Mouse (Mus musculus): ENCODE data around the gene D3Ertd254e. TPM values are rescaled to one million over a fixed set of nuclear protein-coding genes. Genes with fewer than 3 reads are reported as not detected.
"Not testable (repeated sequence)": the region's sequence is repeated elsewhere in the genome, so short reads cannot be mapped to it uniquely, and the experiment has no call there.

The D3Ertd254e gene
- polyA plus RNA-seq (2016; fragmentation: Nextera tagmentation; extraction: Ambion mirVana) = 9.5 and 10.2 TPM in 2 replicates

DNA sequence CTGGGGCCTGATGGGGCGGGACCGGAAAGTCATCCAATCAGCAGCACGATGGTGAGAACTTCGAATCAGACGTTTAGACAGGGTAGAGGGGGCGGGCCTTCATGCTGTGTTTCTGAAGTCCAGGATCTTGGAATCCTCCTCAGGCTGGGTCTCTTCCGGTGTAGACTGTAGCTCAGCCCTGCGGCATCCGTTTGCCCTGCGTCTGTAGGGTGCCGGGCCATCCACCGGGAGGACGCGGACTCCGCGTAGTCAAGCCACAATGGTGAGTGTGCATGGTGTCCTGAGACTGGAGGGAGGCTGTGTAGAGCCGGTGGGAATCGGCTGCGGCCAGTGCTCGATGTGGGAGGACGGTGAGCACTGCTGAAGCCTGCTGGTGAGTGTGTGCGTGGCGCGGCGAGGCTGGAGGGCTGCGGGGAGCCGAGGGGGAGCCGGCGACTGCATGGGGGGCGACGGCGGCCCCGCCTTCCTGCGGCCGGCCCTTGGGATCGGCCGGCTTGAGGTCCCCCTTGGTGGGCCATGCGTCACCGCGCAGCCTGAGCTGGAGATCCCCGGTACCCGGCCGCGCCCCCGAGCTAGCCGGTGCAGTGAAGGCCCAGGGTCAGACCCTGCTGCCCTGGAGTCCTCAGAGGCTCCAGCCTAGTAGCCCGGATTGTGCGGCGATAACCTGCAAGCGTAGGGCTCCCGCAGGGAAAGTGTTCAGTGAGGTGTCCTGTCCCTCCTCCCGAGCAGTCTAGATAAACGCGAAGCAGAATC lies at the start of gene D3Ertd254e:
TSS of gene D3Ertd254e (plus strand) at position 84 of the 753 bp plus-strand sequence.
- ATAC-seq (ENCODE audit: insufficient number of reproducible peaks, insufficient read depth, low FRiP score, low TSS enrichment) = peak; percentile 99
- WGBS = under 1% methylated on average over 53 of the region's 54 CpGs
- peak within 1 kb of the TSS; percentile 89 for H3K9ac ChIP-seq

DNA sequence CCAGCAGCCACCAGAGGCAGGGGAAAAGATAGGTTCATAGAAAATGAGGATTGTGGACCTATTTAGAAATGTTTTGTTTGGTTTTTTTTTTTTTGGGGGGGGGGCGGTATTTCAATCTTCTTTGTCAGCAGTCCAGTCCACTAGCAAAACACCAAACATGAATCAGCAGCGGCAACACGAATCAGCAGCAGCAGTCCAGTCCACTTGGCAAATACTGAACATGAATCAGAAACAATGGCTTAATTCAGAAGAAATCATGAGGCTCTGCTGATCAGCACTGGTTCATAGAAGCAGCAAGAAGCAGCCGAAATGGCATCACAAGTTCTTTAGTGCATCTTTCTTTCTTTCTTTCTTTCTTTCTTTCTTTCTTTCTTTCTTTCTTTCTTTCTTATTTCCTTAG lies 34.7 kb upstream of the D3Ertd254e start:
- no peak overlapping the region for H3K9ac ChIP-seq
- no peak overlapping the region for H3K27ac ChIP-seq
- H3K4me1 ChIP-seq = no peaks in the 10 kb centered on the region
- no peaks in the 10 kb centered on the region for H3K27me3 ChIP-seq
- no peak for ATAC-seq (ENCODE audit: insufficient number of reproducible peaks, insufficient read depth, low FRiP score, low TSS enrichment)
- H3K4me2 ChIP-seq (replicated peaks) = no peak overlapping the region
- 88% methylated on average over 4 of the region's 4 CpGs for WGBS
- no peak overlapping the region for H3K4me3 ChIP-seq
- H3K36me3 ChIP-seq = no peaks in the 10 kb centered on the region
- no peaks in the 10 kb centered on the region for H3K9me3 ChIP-seq

More for the DNA sequence above, at the start of gene D3Ertd254e:
- peak within 1 kb of the TSS; percentile 66 for H3K4me2 ChIP-seq (replicated peaks)
- H3K36me3 ChIP-seq = no peaks in the 10 kb centered on the region
- H3K27ac ChIP-seq = peak within 1 kb of the TSS; percentile 90
- H3K27me3 ChIP-seq = no peaks in the 10 kb centered on the region
- peak within 1 kb of the TSS; percentile 85 for H3K4me3 ChIP-seq
- no peaks in the 10 kb centered on the region for H3K9me3 ChIP-seq
- peaks cover 17% of the 10 kb centered on the region for H3K4me1 ChIP-seq

DNA sequence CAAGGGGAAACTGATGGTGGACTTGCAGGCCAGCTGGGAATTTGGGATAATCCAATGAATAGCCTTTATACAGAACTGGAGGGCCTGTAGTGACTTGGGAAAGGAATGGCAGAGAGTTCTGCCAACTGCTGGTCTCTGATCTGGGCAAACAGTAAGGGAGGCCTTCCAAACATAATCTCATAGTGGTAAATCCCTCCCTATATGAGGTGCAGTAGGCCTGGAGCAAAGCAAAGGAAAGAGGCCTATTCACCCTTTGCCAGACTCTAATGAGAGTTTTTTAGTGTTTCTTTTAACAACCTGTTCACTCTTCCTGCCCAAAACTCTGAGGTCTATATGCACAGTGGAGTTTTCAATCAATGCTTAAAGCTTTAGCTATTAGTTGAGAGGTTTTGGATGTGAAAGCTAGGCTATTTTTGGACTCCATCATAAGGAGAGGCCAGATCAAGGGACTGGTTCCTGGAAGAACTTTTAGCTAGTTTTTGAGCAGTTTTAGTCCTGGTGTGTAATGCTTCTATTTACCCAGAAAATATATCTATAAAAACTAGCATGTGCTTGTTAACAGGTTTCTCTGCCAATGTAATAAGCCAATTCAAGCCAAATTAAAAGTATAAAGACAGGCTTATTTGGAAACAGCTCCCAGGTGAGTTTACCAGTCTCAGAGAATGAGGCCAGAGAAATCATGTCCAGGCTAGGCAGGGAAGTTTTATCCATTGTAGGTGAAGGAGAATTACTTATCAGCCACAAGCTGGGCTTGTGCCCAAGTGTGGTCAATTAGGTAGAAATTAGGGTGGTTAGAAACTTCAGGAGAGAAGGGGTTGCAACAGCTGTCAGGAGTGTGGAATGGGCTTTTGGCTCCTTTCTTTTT lies 30.9 kb upstream of the D3Ertd254e start:
- no peak overlapping the region for H3K27ac ChIP-seq
- no peak for ATAC-seq (ENCODE audit: insufficient number of reproducible peaks, insufficient read depth, low FRiP score, low TSS enrichment)
- no peak overlapping the region for H3K9ac ChIP-seq
- H3K4me3 ChIP-seq = no peak overlapping the region
- no peaks in the 10 kb centered on the region for H3K9me3 ChIP-seq
- H3K27me3 ChIP-seq = no peaks in the 10 kb centered on the region
- no peaks in the 10 kb centered on the region for H3K4me1 ChIP-seq
- no peaks in the 10 kb centered on the region for H3K36me3 ChIP-seq
- no peak overlapping the region for H3K4me2 ChIP-seq (replicated peaks)

DNA sequence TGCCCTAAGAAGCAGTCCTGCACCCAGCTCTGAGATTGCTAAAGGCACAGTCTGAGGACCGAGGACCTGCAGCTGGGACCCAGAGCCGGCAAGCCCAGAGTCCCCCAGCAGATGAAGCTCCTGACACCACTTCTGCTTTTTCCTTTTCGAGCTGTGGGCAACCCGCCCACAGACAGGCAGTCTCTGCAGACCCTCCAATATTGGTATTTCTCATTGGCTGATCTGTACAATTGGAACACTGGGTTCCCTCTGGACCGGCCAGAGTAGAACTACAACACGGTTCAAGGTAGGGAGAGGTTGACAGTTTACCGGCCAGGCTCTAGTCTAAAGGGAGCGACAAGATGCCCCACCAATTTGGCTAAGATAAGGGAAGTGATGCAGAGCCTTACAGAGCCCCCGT lies 24.6 kb upstream of the D3Ertd254e start:
- H3K27me3 ChIP-seq; H3K36me3 ChIP-seq; H3K9me3 ChIP-seq; H3K27ac ChIP-seq; H3K9ac ChIP-seq; H3K4me3 ChIP-seq; H3K4me1 ChIP-seq; ATAC-seq (ENCODE audit: insufficient number of reproducible peaks, insufficient read depth, low FRiP score, low TSS enrichment); H3K4me2 ChIP-seq (replicated peaks): not testable (repeated sequence)
- 94% methylated on average over 9 of the region's 9 CpGs for WGBS

DNA sequence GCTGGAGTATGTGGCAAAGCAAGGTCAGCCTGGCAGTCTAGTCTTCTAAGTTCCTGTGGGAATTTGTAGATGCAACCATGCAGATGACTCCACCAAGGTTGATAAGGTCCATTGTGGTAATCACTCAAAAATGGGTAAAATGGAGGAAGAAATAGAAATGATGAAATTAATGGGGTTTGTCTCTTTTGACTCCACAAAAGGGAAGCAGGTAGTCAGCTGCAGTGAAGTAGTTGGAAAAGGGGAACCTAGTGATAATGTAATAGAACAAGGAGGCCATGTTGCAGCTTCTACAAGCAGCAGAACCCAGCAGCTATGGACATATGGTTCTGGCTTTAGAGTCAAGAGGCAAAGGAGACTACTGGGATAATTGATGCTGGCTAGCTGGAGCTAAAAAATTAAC lies 14.7 kb upstream of the D3Ertd254e start:
- H3K4me3 ChIP-seq = no peak overlapping the region
- H3K27me3 ChIP-seq = no peaks in the 10 kb centered on the region
- no peak overlapping the region for H3K9ac ChIP-seq
- H3K4me1 ChIP-seq = no peaks in the 10 kb centered on the region
- H3K27ac ChIP-seq = no peak overlapping the region
- no peak overlapping the region for H3K4me2 ChIP-seq (replicated peaks)
- no peaks in the 10 kb centered on the region for H3K9me3 ChIP-seq
- no peaks in the 10 kb centered on the region for H3K36me3 ChIP-seq
- ATAC-seq (ENCODE audit: insufficient number of reproducible peaks, insufficient read depth, low FRiP score, low TSS enrichment) = no peak

DNA sequence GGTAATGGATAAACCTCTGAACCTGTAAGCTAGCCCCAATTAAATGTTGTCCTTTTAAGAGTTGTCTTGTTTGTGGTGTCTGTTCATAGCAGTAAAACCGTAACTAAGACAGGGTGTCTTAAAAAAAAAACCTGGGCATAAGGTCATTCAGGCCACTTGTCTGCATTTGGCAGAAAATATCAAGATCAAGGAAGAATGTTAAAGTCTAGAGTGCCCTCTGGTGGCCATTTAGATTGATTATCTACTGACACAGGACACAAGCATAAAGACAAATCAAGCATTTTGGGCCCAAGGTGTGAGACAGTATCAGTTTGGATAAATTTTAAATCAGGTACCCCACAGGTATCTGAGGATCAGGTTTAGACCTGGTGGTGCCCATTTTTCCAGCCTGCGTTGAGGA lies 13.3 kb upstream of the D3Ertd254e start:
- no peaks in the 10 kb centered on the region for H3K27me3 ChIP-seq
- H3K9me3 ChIP-seq = no peaks in the 10 kb centered on the region
- no peaks in the 10 kb centered on the region for H3K4me1 ChIP-seq
- no peak overlapping the region for H3K9ac ChIP-seq
- WGBS = 51% methylated on average over 2 of the region's 2 CpGs
- no peak overlapping the region for H3K4me3 ChIP-seq
- no peaks in the 10 kb centered on the region for H3K36me3 ChIP-seq
- no peak overlapping the region for H3K4me2 ChIP-seq (replicated peaks)
- ATAC-seq (ENCODE audit: insufficient number of reproducible peaks, insufficient read depth, low FRiP score, low TSS enrichment) = no peak
- no peak overlapping the region for H3K27ac ChIP-seq

DNA sequence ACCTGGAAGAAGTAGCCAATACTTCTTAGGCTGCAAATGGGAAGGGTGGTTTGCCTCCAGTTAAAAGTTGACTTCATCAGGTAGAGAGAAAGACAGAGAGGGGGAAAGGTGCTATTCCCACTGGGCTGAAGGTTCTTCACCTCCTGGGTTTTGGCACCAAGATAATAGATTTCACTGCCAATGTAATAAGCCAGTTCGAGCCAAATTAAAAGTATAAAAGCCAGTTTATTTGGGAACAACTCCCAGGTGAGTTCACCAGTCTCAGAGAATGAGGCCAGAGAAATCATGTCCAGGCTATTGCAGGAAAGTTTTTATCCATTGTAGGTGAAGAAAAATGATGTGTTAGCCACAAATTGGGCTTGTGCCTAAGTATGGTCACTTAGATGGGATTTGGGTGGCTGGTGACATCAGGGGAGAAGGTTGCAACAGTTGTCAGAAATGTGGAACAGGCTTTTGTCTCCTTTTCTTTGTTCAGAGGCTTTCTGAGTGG lies 12.6 kb upstream of the D3Ertd254e start:
- H3K36me3 ChIP-seq = no peaks in the 10 kb centered on the region
- H3K4me2 ChIP-seq (replicated peaks) = no peak overlapping the region
- no peaks in the 10 kb centered on the region for H3K4me1 ChIP-seq
- ATAC-seq (ENCODE audit: insufficient number of reproducible peaks, insufficient read depth, low FRiP score, low TSS enrichment) = no peak
- no peak overlapping the region for H3K27ac ChIP-seq
- H3K9me3 ChIP-seq = no peaks in the 10 kb centered on the region
- no peaks in the 10 kb centered on the region for H3K27me3 ChIP-seq
- no peak overlapping the region for H3K9ac ChIP-seq
- 78% methylated on average over 1 of the region's 1 CpGs for WGBS
- H3K4me3 ChIP-seq = no peak overlapping the region

DNA sequence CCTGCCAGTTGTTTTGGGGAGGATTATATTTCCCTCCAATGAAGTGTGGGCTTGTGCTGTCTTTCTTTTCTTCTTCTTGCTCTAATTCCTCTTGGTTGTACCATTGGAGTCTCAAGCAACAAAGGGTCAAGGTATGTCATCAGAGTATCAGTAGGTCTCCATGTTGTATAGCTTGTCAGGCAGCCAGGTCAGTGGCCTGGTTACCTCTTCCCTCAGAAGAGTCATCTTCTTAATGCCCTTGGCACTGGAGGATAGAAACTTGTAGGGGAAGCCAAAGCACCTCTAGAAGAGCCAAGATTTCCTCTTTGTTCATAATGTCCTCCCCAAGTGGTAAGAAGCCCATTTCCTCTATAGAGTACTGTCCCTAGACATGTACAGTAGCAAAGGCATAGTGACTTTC lies 11.8 kb upstream of the D3Ertd254e start:
- H3K27ac ChIP-seq = no peak overlapping the region
- no peak overlapping the region for H3K4me2 ChIP-seq (replicated peaks)
- no peaks in the 10 kb centered on the region for H3K9me3 ChIP-seq
- H3K4me3 ChIP-seq = no peak overlapping the region
- no peaks in the 10 kb centered on the region for H3K36me3 ChIP-seq
- ATAC-seq (ENCODE audit: insufficient number of reproducible peaks, insufficient read depth, low FRiP score, low TSS enrichment) = no peak
- H3K27me3 ChIP-seq = no peaks in the 10 kb centered on the region
- H3K9ac ChIP-seq = no peak overlapping the region
- H3K4me1 ChIP-seq = no peaks in the 10 kb centered on the region

DNA sequence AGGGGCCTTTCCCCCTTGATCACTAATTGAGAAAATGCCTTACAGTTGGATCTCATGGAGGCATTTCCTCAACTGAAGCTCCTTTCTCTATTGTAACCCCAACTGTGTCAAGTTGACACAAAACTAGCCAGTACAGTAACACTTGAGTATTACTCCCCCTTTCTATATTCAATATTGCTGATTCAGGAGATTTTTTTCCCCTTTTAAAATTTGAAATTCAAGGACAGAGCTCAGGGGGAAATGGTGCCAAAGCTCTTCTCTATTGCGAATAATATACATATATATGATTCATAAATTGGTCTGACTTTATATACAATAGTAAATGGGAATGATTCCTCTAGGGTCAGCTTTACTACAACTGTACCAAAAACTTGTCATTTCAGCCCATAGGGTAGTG lies 282 bp upstream of the D3Ertd254e start:
- H3K4me2 ChIP-seq (replicated peaks) = peak overlapping the region; percentile 18
- H3K36me3 ChIP-seq = no peaks in the 10 kb centered on the region
- no peaks in the 10 kb centered on the region for H3K27me3 ChIP-seq
- H3K9ac ChIP-seq = no peak overlapping the region
- no peak for ATAC-seq (ENCODE audit: insufficient number of reproducible peaks, insufficient read depth, low FRiP score, low TSS enrichment)
- no peak overlapping the region for H3K27ac ChIP-seq
- WGBS = 8% methylated on average over 1 of the region's 1 CpGs
- H3K9me3 ChIP-seq = no peaks in the 10 kb centered on the region
- H3K4me3 ChIP-seq = peak overlapping the region; percentile 85
- peaks cover 17% of the 10 kb centered on the region for H3K4me1 ChIP-seq

DNA sequence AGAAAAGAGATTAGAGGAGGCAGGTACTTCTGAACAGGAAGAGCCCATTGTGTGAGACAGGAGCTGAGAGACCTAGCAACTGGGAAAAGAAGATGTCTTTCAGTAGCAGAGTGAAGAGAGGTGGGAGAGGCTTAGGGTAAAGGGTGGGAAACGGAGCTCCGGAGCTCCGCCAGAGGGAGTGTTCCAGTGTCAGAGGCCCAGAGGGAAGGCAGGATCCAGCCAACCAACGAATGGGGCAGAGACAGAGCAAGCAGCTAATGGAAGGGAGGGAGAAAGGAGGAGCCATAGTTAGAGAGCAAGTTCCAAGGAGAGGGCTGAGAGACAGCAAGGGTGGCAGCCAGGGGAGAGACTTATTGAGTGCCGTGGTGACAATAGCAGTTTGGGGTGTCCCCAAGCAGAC lies 4.5 kb downstream of the D3Ertd254e start:
- peaks cover 11% of the 10 kb centered on the region for H3K36me3 ChIP-seq
- ATAC-seq (ENCODE audit: insufficient number of reproducible peaks, insufficient read depth, low FRiP score, low TSS enrichment) = no peak
- 0 out of 2 replicates have a peak, but pooled peaks cover 3% of the 10 kb centered on the region for H3K9me3 ChIP-seq

DNA sequence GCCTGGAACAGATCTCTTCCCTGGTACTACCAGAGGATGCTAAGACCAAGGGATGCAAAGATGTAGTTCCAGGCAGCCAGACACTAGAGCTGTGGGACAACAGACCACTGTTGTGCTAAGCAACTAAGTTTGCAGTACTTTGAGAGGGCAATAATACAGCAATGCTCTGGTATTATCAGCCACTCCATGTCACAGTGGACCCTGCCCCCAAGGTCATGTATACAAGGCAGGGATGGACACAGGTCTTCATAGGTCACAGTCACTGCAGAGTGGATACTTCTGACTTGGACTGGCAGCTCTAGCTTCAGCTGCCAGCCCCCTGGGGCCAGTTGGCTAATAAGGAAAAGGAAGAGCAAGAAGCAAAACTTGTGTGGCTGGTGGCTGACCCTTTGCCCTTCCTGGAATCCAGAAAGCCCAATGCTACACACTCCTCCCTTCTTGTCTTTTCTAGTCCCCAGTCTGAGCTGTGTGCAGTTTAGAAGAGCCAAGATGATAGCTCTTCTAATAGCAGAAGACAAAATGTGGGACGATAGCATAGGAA lies 19.9 kb downstream of the D3Ertd254e start:
- Histone ChIP-seq H3K27me3 (no peaks in the 10 kb centered on the region), H3K4me3 (no peak overlapping the region), H3K4me2 (replicated peaks) (no peak overlapping the region), H3K9me3 (no peaks in the 10 kb centered on the region), H3K9ac (no peak overlapping the region), H3K36me3 (peaks cover 25% of the 10 kb centered on the region), H3K4me1 (no peaks in the 10 kb centered on the region), H3K27ac (no peak overlapping the region)
- WGBS = 100% methylated on average over 1 of the region's 1 CpGs
- ATAC-seq (ENCODE audit: insufficient number of reproducible peaks, insufficient read depth, low FRiP score, low TSS enrichment) = no peak

More for the DNA sequence above, 4.5 kb downstream of the D3Ertd254e start:
- H3K9ac ChIP-seq = no peak overlapping the region
- H3K27ac ChIP-seq = no peak overlapping the region
- WGBS = 25% methylated on average over 5 of the region's 5 CpGs
- H3K4me3 ChIP-seq = no peak overlapping the region
- peaks cover 17% of the 10 kb centered on the region for H3K4me1 ChIP-seq
- H3K4me2 ChIP-seq (replicated peaks) = no peak overlapping the region
- no peaks in the 10 kb centered on the region for H3K27me3 ChIP-seq

DNA sequence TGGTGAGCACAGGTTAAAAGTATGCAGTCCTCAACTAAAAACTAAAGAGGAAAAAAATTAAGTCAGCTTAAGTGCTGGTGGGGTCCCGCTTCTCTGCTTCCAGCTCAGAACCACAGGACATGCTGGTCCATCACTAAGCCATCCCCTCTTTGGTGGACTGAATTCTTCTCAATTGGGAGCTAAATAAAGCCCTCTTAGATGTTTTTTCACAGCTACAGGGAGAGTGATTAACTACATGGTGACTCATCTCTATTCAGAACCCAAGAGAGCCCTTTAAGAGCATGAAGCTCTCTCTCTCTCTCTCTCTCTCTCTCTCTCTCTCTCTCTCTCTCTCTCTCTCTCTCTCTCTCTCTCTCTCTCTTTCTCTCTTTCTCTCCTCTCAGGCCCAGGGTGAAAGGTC lies 20.5 kb downstream of the D3Ertd254e start:
- no peaks in the 10 kb centered on the region for H3K27me3 ChIP-seq
- H3K27ac ChIP-seq = no peak overlapping the region
- H3K9me3 ChIP-seq = no peaks in the 10 kb centered on the region
- WGBS = 91% methylated on average over 1 of the region's 1 CpGs
- H3K9ac ChIP-seq = no peak overlapping the region
- no peak overlapping the region for H3K4me3 ChIP-seq
- no peaks in the 10 kb centered on the region for H3K4me1 ChIP-seq
- peaks cover 19% of the 10 kb centered on the region for H3K36me3 ChIP-seq
- H3K4me2 ChIP-seq (replicated peaks) = no peak overlapping the region
- ATAC-seq (ENCODE audit: insufficient number of reproducible peaks, insufficient read depth, low FRiP score, low TSS enrichment) = no peak
